Mouse (Mus musculus) MEL (cell line): ENCODE measurements around the gene Smyd3.

Experiments
- CTCF ChIP-seq, 3 experiments: IDR thresholded peaks in 2 of 3; conservative IDR thresholded peaks in 1 of 3; 2 replicates each; pipeline ENCODE4 v1.5.1; 2011 to 2012; ENCODE audit warnings: low read length in 3 of 3, low read depth in 2 of 3, mild to moderate bottlenecking in 2 of 3, improper control_type of control experiment in 1 of 3, inconsistent platforms in 1 of 3, mixed read lengths in 1 of 3, moderate library complexity in 1 of 3; ENCODE audit not compliant: control insufficient read depth in 1 of 3, insufficient read depth in 1 of 3, poor library complexity in 1 of 3, severe bottlenecking in 1 of 3
- EP300 ChIP-seq, 2 experiments: IDR thresholded peaks; 2 replicates each; pipeline ENCODE4 v1.6.1; 2011; ENCODE audit warnings: improper control_type of control experiment in 2 of 2, low read length in 2 of 2, low read depth in 1 of 2, mild to moderate bottlenecking in 1 of 2
- GABPA ChIP-seq: IDR thresholded peaks from 2 replicates; pipeline ENCODE4 v1.6.1; 2012; ENCODE audit warnings: low read depth, mild to moderate bottlenecking, inconsistent platforms, low read length, improper control_type of control experiment, moderate library complexity
- MXI1 ChIP-seq: IDR thresholded peaks from 2 replicates; pipeline ENCODE4 v1.6.1; 2011; ENCODE audit warnings: mild to moderate bottlenecking, low read depth, low read length, improper control_type of control experiment
- POLR2A ChIP-seq, 2 experiments: IDR thresholded peaks; 2 replicates each; pipeline ENCODE4 v1.6.1; 2011 to 2012; ENCODE audit warnings: low read length in 2 of 2, mild to moderate bottlenecking in 2 of 2, control low read depth in 1 of 2, improper control_type of control experiment in 1 of 2, low read depth in 1 of 2, moderate library complexity in 1 of 2; ENCODE audit not compliant: control insufficient read depth in 1 of 2, insufficient read depth in 1 of 2, poor library complexity in 1 of 2
- RCOR1 ChIP-seq: IDR thresholded peaks from 2 replicates; pipeline ENCODE4 v1.6.1; 2012; ENCODE audit warnings: low read depth, mild to moderate bottlenecking, inconsistent platforms, low read length, improper control_type of control experiment
- TBP ChIP-seq: IDR thresholded peaks from 2 replicates; pipeline ENCODE4 v1.8.0; 2011; ENCODE audit warnings: low read depth, low read length, improper control_type of control experiment
- TCF12 ChIP-seq: IDR thresholded peaks from 2 replicates; pipeline ENCODE4 v1.6.1; 2014; ENCODE audit warnings: low read depth, mild to moderate bottlenecking, inconsistent platforms, low read length, improper control_type of control experiment, moderate library complexity

GRCm38 (mm10) chr1:179236217-179236840 lies 281.5 kb downstream of the Smyd3 start:
- TF ChIP-seq RCOR1 (no peak), GABPA (no peak), CTCF (IDR thresholded peaks at IDR 0.05 in 2 of 3, conservative IDR thresholded peaks at IDR 0.05 in 1 of 3; ENCODE audit: control insufficient read depth in 1 of 3, insufficient read depth in 1 of 3, low read depth in 2 of 3, low read length in 3 of 3, poor library complexity in 1 of 3, severe bottlenecking in 1 of 3) (no peak), TCF12 (no peak), POLR2A (IDR thresholded peaks at IDR 0.05; ENCODE audit: control insufficient read depth in 1 of 2, insufficient read depth in 1 of 2, low read depth in 1 of 2, low read length in 2 of 2, poor library complexity in 1 of 2) (no peak), MXI1 (no peak), TBP (no peak), EP300 (IDR thresholded peaks at IDR 0.05; ENCODE audit: low read depth in 1 of 2, low read length in 2 of 2) (no peak)
